15 mouse cellular contexts compared by ENCODE assay signal in genomic region chr16:30362528-30362927, GRCm38 (mm10).
"Had no signal": no experiment of that assay in that cellular context is flagged by ENCODE, and none has a peak within 500 bp of the region (broad histone marks: within the 10 kb centered on the region; RNA-seq: fewer than 3 reads in every experiment).

No protein-coding gene starts in this region.

- H3K9me3 ChIP-seq: limb, embryonic 10.5 days; liver, embryonic 15.5 days; megakaryocyte, embryonic 14.5 days; midbrain, embryonic 12.5 days had no signal

- H3K27ac ChIP-seq: layer of hippocampus, adult 2 months; limb, embryonic 10.5 days; liver, embryonic 15.5 days; macrophage; midbrain, embryonic 12.5 days; stomach, postnatal 0 days had no signal

- H3K9ac ChIP-seq: liver, embryonic 15.5 days; midbrain, embryonic 12.5 days had no signal

- H3K4me2 ChIP-seq: liver, embryonic 11.5 days; liver, embryonic 15.5 days; midbrain, embryonic 12.5 days had no signal

- H3K4me3 ChIP-seq: layer of hippocampus, adult 2 months; limb, embryonic 10.5 days; liver, embryonic 15.5 days; megakaryocyte, embryonic 14.5 days; midbrain, embryonic 12.5 days had no signal

- H3K4me1 ChIP-seq: limb, embryonic 10.5 days; liver, embryonic 15.5 days; midbrain, embryonic 12.5 days had no signal

- DNase-seq: kidney, adult 18-20 months; kidney, postnatal 10 days; kidney, postnatal 4 days; lung, adult 2 months; lung, postnatal 14 days; thymus, adult 18-20 months; thymus, postnatal 14 days had no signal

- H3K27me3 ChIP-seq: liver, embryonic 15.5 days; megakaryocyte, embryonic 14.5 days; midbrain, embryonic 12.5 days had no signal

- H3K36me3 ChIP-seq: midbrain, embryonic 12.5 days had no signal
